Mouse (Mus musculus): ENCODE data around the gene Mindy4. TPM values are rescaled to one million over a fixed set of nuclear protein-coding genes. Genes with fewer than 3 reads are reported as not detected.

The Mindy4 gene
- total RNA-seq, 2 experiments from 2014 or later = 9.7 to 9.9 TPM

DNA sequence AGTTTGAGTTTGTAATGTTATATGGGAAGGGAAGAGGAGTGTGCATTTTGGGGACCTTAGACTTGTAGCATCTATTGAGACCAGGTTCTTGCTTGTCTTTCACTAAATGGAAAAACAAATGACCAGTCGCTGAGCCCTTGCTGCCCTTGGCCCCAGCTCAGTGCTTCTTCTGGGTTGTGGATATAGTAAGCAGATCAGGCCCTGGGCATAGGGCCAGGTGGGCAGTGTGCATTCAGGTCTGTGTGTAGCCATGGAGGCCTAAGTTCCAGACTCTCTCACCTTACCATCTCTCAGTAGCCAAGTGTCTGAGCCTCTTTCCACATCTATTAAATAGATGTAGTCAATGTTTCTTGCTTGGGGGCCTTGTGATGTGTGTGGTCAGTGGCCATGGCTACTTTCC, 92.1 kb downstream of the Mindy4 start:
- DNase-seq (ENCODE audit: low spot score in 2 of 2) = no peak

- no peak for DNase-seq (ENCODE audit: low spot score in 2 of 2)
Observed at GRCm38 (mm10) chr6:55299482-55299881, 96.3 kb downstream of the Mindy4 start.

DNA sequence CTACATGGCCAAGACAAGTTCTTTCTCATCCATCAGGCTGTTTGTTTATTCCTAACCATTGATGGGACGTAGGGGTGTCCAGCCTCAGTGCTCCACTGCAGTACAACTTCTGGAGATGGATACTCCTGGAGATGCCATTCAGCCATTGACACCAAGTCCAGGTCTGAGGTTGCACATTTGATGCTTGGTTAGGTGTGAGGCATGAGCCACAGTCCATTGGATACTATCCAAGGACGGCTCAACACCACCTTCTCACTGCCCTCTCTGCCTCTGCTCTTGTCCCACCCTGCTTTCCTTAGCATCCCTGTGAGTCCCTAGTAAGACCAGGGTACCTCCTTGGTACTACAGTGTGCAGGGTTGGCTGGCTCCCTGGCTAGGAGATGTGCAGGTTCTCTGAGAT, 96.7 kb downstream of the Mindy4 start:
- no peak for DNase-seq (ENCODE audit: low spot score in 2 of 2)

DNA sequence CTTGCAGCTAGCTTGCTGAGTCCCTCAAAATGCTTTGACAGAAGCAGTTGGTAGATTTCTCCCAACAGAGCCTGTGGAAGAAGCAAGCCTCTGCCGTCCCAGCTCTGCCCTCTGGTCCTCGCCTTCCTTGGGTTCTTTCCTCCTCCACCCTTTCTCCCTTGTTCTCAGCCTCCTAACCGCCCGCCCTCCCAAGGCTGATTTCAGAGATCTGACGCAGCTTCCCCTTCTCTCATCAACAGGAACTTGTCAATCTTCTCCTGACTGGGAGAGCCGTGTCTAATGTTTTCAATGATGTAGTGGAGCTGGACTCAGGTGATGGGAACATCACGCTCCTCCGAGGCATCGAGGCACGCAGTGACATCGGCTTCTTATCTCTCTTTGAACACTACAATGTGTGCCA, 97.5 kb downstream of the Mindy4 start:
- no peak for DNase-seq (ENCODE audit: low spot score in 2 of 2)

GRCm38 (mm10) chr6:55310179-55310578, 107.0 kb downstream of the Mindy4 start:
- DNase-seq (ENCODE audit: low spot score in 2 of 2) = no peak

DNA sequence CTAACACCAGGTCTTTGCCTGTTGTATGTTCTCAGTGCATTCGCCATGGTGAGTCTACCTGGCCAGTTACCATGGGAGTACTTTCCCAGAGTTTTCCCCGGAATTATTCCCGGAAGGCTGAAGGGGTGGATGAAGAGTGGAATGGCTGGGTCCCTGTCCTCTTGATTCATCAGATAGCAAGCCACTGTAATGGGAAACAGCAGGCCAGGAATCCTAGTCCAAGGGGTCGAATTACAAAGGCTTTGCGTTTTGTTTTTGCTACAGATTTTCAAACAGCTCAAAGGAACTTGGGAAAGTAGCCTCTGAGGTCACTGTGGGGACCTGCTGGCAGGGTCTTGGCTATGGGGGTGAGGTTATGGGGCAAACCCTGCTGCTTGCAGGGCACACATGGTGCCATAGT, 108.8 kb downstream of the Mindy4 start:
- no peak for DNase-seq (ENCODE audit: low spot score in 2 of 2)

GRCm38 (mm10) chr6:55313893-55314292, 110.7 kb downstream of the Mindy4 start:
- no peak for DNase-seq (ENCODE audit: low spot score in 2 of 2)

GRCm38 (mm10) chr6:55314628-55315027, 111.4 kb downstream of the Mindy4 start:
- no peak for DNase-seq (ENCODE audit: low spot score in 2 of 2)

- no peak for DNase-seq (ENCODE audit: low spot score in 2 of 2)
Observed at GRCm38 (mm10) chr6:55318597-55318996, 115.4 kb downstream of the Mindy4 start.

DNA sequence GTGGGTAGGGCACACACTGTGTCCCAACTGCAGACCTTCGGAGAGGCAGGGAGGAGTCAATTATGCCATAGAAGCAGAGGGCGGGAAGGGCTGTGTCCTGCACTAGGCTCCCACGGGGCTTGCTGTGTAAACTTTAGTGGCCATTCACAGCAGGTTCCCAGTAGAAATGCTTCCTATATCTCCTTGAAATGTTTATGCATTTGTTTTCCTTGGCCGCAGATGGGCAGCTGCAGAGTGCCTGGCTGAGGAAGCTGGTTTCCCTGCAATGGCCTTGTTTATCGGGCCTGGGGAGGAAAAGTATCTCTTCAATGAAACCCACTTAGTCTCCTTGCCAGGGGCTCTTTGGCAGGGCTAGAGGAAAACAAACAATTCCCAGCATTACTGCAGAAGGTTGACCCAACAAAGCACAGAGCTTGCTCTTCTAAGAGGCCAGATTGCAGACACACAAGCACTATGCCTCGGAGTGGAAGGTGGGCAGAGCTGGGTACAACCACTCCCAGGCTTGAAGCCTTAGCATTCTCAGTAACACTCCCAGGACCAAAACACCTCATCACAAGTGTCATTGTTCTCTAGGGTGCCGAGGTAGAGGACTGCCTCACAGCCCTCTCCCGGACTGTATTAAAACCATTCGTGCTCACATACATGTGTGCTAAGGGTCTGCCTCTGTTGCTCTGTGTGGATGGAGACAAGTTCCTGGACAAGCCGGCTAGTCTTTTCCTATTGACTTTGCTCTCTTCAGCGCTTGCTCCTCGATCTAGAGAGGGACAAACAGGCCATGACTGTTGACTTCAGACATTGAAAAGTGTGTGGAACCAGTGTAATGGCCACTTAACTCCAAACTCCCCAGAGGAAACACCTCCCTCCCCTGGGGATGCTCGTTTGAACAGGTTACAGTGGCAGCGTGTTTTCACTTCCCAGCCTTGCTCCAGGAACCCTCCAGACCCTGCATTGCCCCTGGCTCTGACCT, 116.7 kb downstream of the Mindy4 start:
- DNase-seq (ENCODE audit: low spot score in 2 of 2) = no peak

DNA sequence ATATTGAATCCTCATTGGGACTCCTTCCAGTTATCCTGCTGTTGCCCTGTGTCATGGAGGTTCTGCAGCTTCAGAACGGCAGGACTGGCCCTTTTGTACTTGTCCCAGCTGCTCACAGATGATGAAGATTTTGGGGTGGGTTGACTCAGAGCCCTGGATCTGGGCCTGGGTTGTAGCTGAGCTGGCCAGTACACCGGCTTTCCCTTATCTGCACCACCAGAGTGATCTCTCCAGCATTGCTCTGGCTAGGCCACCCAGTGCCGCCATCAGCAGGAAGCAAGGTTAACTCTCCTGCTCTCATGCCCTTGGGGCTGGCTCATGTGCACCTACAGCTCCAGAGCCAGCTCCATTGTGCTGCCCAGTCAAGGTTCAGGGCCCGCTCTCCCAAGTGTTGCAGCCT, 117.7 kb downstream of the Mindy4 start:
- no peak for DNase-seq (ENCODE audit: low spot score in 2 of 2)

- no peak for DNase-seq (ENCODE audit: low spot score in 2 of 2)
Observed at GRCm38 (mm10) chr6:55321518-55321917, 118.3 kb downstream of the Mindy4 start.

GRCm38 (mm10) chr6:55322980-55323379, 119.8 kb downstream of the Mindy4 start:
- DNase-seq (ENCODE audit: low spot score in 2 of 2) = no peak

- no peak for DNase-seq (ENCODE audit: low spot score in 2 of 2)
Observed at GRCm38 (mm10) chr6:55323908-55324634, 120.9 kb downstream of the Mindy4 start.

DNA sequence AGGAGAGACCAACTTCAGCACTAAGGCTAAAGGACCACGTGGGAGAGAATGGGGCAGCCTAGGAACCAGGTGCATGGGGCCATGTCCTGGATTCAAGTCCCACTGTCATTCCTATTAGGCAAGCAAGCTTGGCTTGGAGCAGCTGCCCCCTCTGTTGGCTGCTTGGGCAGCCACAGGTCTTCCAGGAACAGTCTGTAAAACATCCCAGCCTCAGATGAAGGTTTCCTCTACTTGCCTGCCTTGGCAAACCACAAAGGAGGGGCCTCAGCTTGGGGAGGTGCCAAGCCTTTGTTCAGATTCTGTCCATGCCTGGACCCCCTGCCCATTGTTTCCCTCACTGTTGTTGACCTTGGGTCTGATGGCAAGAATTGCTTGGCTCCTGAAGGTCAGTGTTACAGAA, 121.6 kb downstream of the Mindy4 start:
- DNase-seq (ENCODE audit: low spot score in 2 of 2) = no peak

GRCm38 (mm10) chr6:55326299-55326698, 123.1 kb downstream of the Mindy4 start:
- no peak for DNase-seq (ENCODE audit: low spot score in 2 of 2)

DNA sequence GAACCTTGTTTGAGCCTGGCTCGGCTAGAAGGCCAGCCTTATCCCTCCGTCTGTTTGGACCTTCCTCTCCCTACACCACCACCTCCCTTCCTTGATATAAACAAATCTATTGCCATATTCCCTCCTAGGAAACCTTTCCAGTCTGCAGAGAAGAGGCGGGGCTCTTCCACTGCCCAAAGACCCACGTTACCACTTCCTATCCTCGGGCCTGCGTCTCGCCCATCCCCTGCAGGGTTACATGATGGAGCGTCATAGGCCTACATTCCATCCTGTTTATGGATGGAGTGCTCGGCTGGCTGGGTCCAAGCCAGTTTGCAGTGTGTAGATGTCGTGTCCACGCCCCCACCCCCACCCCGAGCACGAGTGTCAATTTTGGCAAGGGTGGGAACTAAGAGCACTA, 124.1 kb downstream of the Mindy4 start:
- DNase-seq (ENCODE audit: low spot score in 2 of 2) = no peak

GRCm38 (mm10) chr6:55328179-55328578, 125.0 kb downstream of the Mindy4 start:
- no peak for DNase-seq (ENCODE audit: low spot score in 2 of 2)

DNA sequence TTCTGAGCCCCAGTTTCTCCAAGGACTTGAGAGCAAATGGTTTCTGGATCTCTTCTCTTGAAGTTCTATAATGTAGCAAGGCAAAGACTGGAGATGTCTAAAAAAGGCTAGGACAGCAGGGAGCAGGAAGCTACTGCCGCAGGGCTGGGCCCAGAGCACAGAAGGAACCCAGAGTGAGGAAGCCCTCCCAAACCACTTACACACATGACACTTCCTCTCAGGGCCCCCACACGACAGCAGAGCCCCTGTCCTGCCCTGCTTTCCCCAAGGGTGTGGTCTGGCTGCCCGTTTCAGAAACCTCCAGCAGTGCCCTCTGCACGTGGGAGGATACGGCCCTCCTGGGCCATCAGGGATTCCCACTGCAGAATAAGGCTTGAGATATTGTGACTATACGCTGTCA, 128.1 kb downstream of the Mindy4 start:
- DNase-seq (ENCODE audit: low spot score in 2 of 2) = no peak

DNA sequence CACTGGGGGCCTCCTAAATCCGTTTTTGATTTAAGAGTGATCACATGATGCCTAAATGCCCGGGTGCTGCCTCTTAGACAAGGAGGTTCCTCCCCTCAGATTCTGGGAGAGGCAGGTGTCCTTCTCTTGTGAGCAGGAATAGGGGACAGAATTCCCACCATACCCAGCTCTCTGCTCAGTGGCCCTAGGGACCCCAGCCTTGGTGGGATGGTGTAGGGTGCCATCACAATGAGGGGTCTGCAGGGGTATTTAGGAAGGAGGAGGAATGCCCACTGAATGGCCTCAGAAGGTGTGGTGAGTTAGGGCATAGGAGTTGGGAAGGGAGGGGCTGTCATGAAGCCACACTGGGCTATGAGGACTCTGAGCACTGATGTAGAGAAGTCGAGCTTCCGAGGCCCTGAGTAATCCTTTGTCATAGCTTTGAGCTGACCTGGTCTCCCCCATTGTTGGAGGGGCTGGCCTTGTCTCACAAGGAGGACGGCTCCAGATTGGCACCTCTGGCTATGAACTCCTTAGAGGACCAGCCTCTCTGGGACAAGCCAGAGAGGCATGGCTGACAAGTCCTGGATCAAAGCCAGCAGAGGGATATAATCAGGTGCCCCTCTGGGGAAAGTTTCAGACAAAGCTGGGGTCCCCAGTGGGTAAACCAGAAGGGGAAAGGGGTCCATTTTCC, 129.1 kb downstream of the Mindy4 start:
- DNase-seq (ENCODE audit: low spot score in 2 of 2) = no peak

- DNase-seq (ENCODE audit: low spot score in 2 of 2) = no peak
Observed at GRCm38 (mm10) chr6:55332773-55333109, 129.6 kb downstream of the Mindy4 start.

- no peak for DNase-seq (ENCODE audit: low spot score in 2 of 2)
Observed at GRCm38 (mm10) chr6:55335989-55336514, 132.9 kb downstream of the Mindy4 start, which contains the start of gene Aqp1. Gene Aqp1 (plus strand): TSS chr6:55336432.

All from adrenal gland, postnatal 4 days (tissue).